Mouse (Mus musculus) MEL (cell line): Measurements from ENCODE around the gene Syn2. TPM values are rescaled to one million over a fixed set of nuclear protein-coding genes. Genes with fewer than 3 reads are reported as not detected.

Source experiments
- DNase-seq: peaks from one replicate; pipeline ENCODE4 v3.0.0; 2011; ENCODE audit warnings: low read depth, low spot score
- H3K27ac ChIP-seq: 2 replicates; pipeline ENCODE4 v1.5.1; 2012; ENCODE audit warnings: low read depth, mild to moderate bottlenecking, control low read depth, low read length, moderate library complexity; ENCODE audit not compliant: control insufficient read depth
- H3K27me3 ChIP-seq, 2 experiments: fragments of 150-350 bp in 1 of 2; sonication (generic) in 1 of 2; 2 replicates each; pipeline ENCODE4 v1.6.1; 2012; ENCODE audit warnings: low read length in 2 of 2, mild to moderate bottlenecking in 2 of 2, improper control_type of control experiment in 1 of 2, moderate library complexity in 1 of 2; ENCODE audit not compliant: insufficient read depth in 2 of 2, control insufficient read depth in 1 of 2
- H3K36me3 ChIP-seq, 2 experiments: 2 replicates each; pipeline ENCODE4 v1.6.1; 2012 to 2014; ENCODE audit warnings: low read length in 2 of 2, improper control_type of control experiment in 1 of 2, inconsistent platforms in 1 of 2, mild to moderate bottlenecking in 1 of 2; ENCODE audit not compliant: insufficient read depth in 2 of 2, control insufficient read depth in 1 of 2
- H3K4me1 ChIP-seq, 2 experiments: fragments of 150-350 bp in 1 of 2; sonication (generic) in 1 of 2; 2 replicates each; pipeline ENCODE4 v1.6.1; 2012; ENCODE audit warnings: low read length in 2 of 2, improper control_type of control experiment in 1 of 2, mild to moderate bottlenecking in 1 of 2; ENCODE audit not compliant: insufficient read depth in 2 of 2, control insufficient read depth in 1 of 2
- H3K4me3 ChIP-seq, 2 experiments: fragments of 150-350 bp in 1 of 2; sonication (generic) in 1 of 2; 2 replicates each; pipeline ENCODE4 v1.5.1; 2012; ENCODE audit warnings: low read depth in 2 of 2, low read length in 2 of 2, mild to moderate bottlenecking in 2 of 2, moderate library complexity in 2 of 2, control low read depth in 1 of 2, improper control_type of control experiment in 1 of 2; ENCODE audit not compliant: control insufficient read depth in 1 of 2, insufficient read depth in 1 of 2
- H3K79me2 ChIP-seq: 2 replicates; pipeline ENCODE4 v1.6.1; 2012; ENCODE audit warnings: mild to moderate bottlenecking, low read length, moderate library complexity; ENCODE audit not compliant: control insufficient read depth, poor library complexity, insufficient read depth
- H3K9ac ChIP-seq: 2 replicates; pipeline ENCODE4 v1.6.1; 2012; ENCODE audit warnings: low read depth, mild to moderate bottlenecking, control low read depth, low read length, moderate library complexity; ENCODE audit not compliant: control insufficient read depth, poor library complexity, severe bottlenecking
- H3K9me3 ChIP-seq: fragments of 150-350 bp; sonication (generic); replicated peaks from 2 replicates; pipeline ENCODE4 v1.6.1; 2012; ENCODE audit warnings: mild to moderate bottlenecking, low read length, improper control_type of control experiment, moderate library complexity; ENCODE audit not compliant: insufficient read depth
- CTCF ChIP-seq, 3 experiments: IDR thresholded peaks in 2 of 3; conservative IDR thresholded peaks in 1 of 3; 2 replicates each; pipeline ENCODE4 v1.5.1; 2011 to 2012; ENCODE audit warnings: low read length in 3 of 3, low read depth in 2 of 3, mild to moderate bottlenecking in 2 of 3, improper control_type of control experiment in 1 of 3, inconsistent platforms in 1 of 3, mixed read lengths in 1 of 3, moderate library complexity in 1 of 3; ENCODE audit not compliant: control insufficient read depth in 1 of 3, insufficient read depth in 1 of 3, poor library complexity in 1 of 3, severe bottlenecking in 1 of 3
- EP300 ChIP-seq, 2 experiments: IDR thresholded peaks; 2 replicates each; pipeline ENCODE4 v1.6.1; 2011; ENCODE audit warnings: improper control_type of control experiment in 2 of 2, low read length in 2 of 2, low read depth in 1 of 2, mild to moderate bottlenecking in 1 of 2
- ETS1 ChIP-seq: IDR thresholded peaks from 2 replicates; pipeline ENCODE4 v1.6.1; 2012; ENCODE audit warnings: low read depth, mild to moderate bottlenecking, inconsistent platforms, low read length, improper control_type of control experiment, moderate library complexity
- GATA1 ChIP-seq: IDR thresholded peaks from 2 replicates; pipeline ENCODE4 v1.6.1; 2011; ENCODE audit warnings: low read depth, low read length, improper control_type of control experiment
- HCFC1 ChIP-seq: IDR thresholded peaks from 2 replicates; pipeline ENCODE4 v1.6.1; 2012; ENCODE audit warnings: low read depth, mild to moderate bottlenecking, inconsistent platforms, low read length, improper control_type of control experiment, moderate library complexity
- JUND ChIP-seq: IDR thresholded peaks from 2 replicates; pipeline ENCODE4 v1.6.1; 2011; ENCODE audit warnings: low read depth, mild to moderate bottlenecking, improper control_type of control experiment, low read length
- KAT2A ChIP-seq: conservative IDR thresholded peaks from 2 replicates; pipeline ENCODE4 v1.6.1; 2012; ENCODE audit warnings: low read depth, low read length, improper control_type of control experiment, inconsistent platforms
- MXI1 ChIP-seq: IDR thresholded peaks from 2 replicates; pipeline ENCODE4 v1.6.1; 2011; ENCODE audit warnings: mild to moderate bottlenecking, low read depth, low read length, improper control_type of control experiment
- MYB ChIP-seq: IDR thresholded peaks from 2 replicates; pipeline ENCODE4 v1.6.1; 2011; ENCODE audit warnings: mild to moderate bottlenecking, low read depth, low read length, improper control_type of control experiment
- NRF1 ChIP-seq: IDR thresholded peaks from 2 replicates; pipeline ENCODE4 v1.6.1; 2014; ENCODE audit warnings: low read depth, mild to moderate bottlenecking, inconsistent platforms, low read length, improper control_type of control experiment, moderate library complexity; ENCODE audit not compliant: poor library complexity, insufficient read depth, severe bottlenecking
- POLR2A ChIP-seq, 2 experiments: IDR thresholded peaks; 2 replicates each; pipeline ENCODE4 v1.6.1; 2011 to 2012; ENCODE audit warnings: low read length in 2 of 2, mild to moderate bottlenecking in 2 of 2, control low read depth in 1 of 2, improper control_type of control experiment in 1 of 2, low read depth in 1 of 2, moderate library complexity in 1 of 2; ENCODE audit not compliant: control insufficient read depth in 1 of 2, insufficient read depth in 1 of 2, poor library complexity in 1 of 2
- POLR2AphosphoS2 ChIP-seq: IDR thresholded peaks from 2 replicates; pipeline ENCODE4 v1.6.1; 2011; ENCODE audit warnings: low read length, improper control_type of control experiment
- POLR2AphosphoS5 ChIP-seq: IDR thresholded peaks from 2 replicates; pipeline ENCODE4 v1.6.1; 2012; ENCODE audit warnings: low read depth, borderline replicate concordance, mild to moderate bottlenecking, inconsistent platforms, low read length, moderate library complexity, mixed read lengths
- RCOR1 ChIP-seq: IDR thresholded peaks from 2 replicates; pipeline ENCODE4 v1.6.1; 2012; ENCODE audit warnings: low read depth, mild to moderate bottlenecking, inconsistent platforms, low read length, improper control_type of control experiment
- SIN3A ChIP-seq: IDR thresholded peaks from 2 replicates; pipeline ENCODE4 v1.6.1; 2012; ENCODE audit warnings: low read length, improper control_type of control experiment, inconsistent platforms
- SMC3 ChIP-seq: IDR thresholded peaks from 2 replicates; pipeline ENCODE4 v1.6.1; 2011; ENCODE audit warnings: low read depth, low read length, improper control_type of control experiment
- TAL1 ChIP-seq: IDR thresholded peaks from 2 replicates; pipeline ENCODE4 v1.6.1; 2012; ENCODE audit warnings: mild to moderate bottlenecking, inconsistent platforms, low read length, moderate library complexity, mixed read lengths
- TCF12 ChIP-seq: IDR thresholded peaks from 2 replicates; pipeline ENCODE4 v1.6.1; 2014; ENCODE audit warnings: low read depth, mild to moderate bottlenecking, inconsistent platforms, low read length, improper control_type of control experiment, moderate library complexity
- UBTF ChIP-seq: IDR thresholded peaks from 2 replicates; pipeline ENCODE4 v1.6.1; 2012; ENCODE audit warnings: low read depth, mild to moderate bottlenecking, inconsistent platforms, low read length, improper control_type of control experiment, moderate library complexity, borderline replicate concordance; ENCODE audit not compliant: insufficient read depth
- USF2 ChIP-seq, 2 experiments: IDR thresholded peaks; 2 replicates each; pipeline ENCODE4 v1.6.1; 2011 to 2012; ENCODE audit warnings: improper control_type of control experiment in 2 of 2, low read length in 2 of 2, borderline replicate concordance in 1 of 2, inconsistent platforms in 1 of 2, low read depth in 1 of 2, mild to moderate bottlenecking in 1 of 2; ENCODE audit not compliant: insufficient read depth in 1 of 2
- ZC3H11A ChIP-seq: IDR thresholded peaks from 2 replicates; pipeline ENCODE4 v1.6.1; 2012; ENCODE audit warnings: low read depth, mild to moderate bottlenecking, inconsistent platforms, low read length, improper control_type of control experiment
- ZMIZ1 ChIP-seq: IDR thresholded peaks from 2 replicates; pipeline ENCODE4 v1.6.1; 2012; ENCODE audit warnings: low read depth, mild to moderate bottlenecking, inconsistent platforms, low read length, improper control_type of control experiment, moderate library complexity
- ZNF384 ChIP-seq: IDR thresholded peaks from 2 replicates; pipeline ENCODE4 v1.6.1; 2012; ENCODE audit warnings: low read depth, mild to moderate bottlenecking, inconsistent platforms, low read length, improper control_type of control experiment
- polyA plus RNA-seq, 2 experiments: library from polyadenylated mRNA; stranded (reverse) in 1 of 2; unstranded in 1 of 2; fragments of >175 nt in 1 of 2; fragments of >200 nt in 1 of 2; gene quantifications; 2 replicates each; pipeline versions ENCODE4 v1.2.1 to v1.2.4; 2012; ENCODE audit warnings: low replicate concordance in 2 of 2, low read depth in 1 of 2; ENCODE audit not compliant: insufficient read length in 2 of 2, insufficient read depth in 1 of 2, missing spikeins in 1 of 2
- total RNA-seq: library from RNA; depleted of rRNA; stranded (reverse); fragments of 300-350 nt; gene quantifications from 2 replicates; pipeline ENCODE4 v1.2.3, GENCODE M21; 2012

The Syn2 gene
- total and polyA plus RNA-seq, 3 experiments, result not detected

GRCm38 (mm10) chr6:115291068-115291467 is 156.4 kb downstream of the Syn2 start:
- TF ChIP-seq USF2 (IDR thresholded peaks at IDR 0.05; ENCODE audit: borderline replicate concordance in 1 of 2, insufficient read depth in 1 of 2, low read depth in 1 of 2, low read length in 2 of 2), result no peak
- no peak for TF ChIP-seq POLR2AphosphoS2
- no peak for TF ChIP-seq MYB
- no peak for TF ChIP-seq EP300 (IDR thresholded peaks at IDR 0.05; ENCODE audit: low read depth in 1 of 2, low read length in 2 of 2)
- no peak for TF ChIP-seq HCFC1
- no peak for TF ChIP-seq ZNF384
- TF ChIP-seq MXI1, result no peak
- no peak for TF ChIP-seq SIN3A
- no peak for TF ChIP-seq JUND
- no peak for TF ChIP-seq ZMIZ1
- no peak for TF ChIP-seq KAT2A
- TF ChIP-seq UBTF, result no peak
- no peak for TF ChIP-seq ZC3H11A
- TF ChIP-seq TAL1, result no peak
- no peak for TF ChIP-seq TCF12
- TF ChIP-seq ETS1, result no peak
- no peak for TF ChIP-seq NRF1
- TF ChIP-seq RCOR1, result no peak
- Histone ChIP-seq H3K4me1 (no peaks in the 10 kb centered on the region), H3K9me3 (no peaks in the 10 kb centered on the region), H3K27ac (no peak overlapping the region), H3K9ac (no peak overlapping the region), H3K36me3 (no peaks in the 10 kb centered on the region), H3K79me2 (no peaks in the 10 kb centered on the region), H3K27me3 (peaks cover 0 to 2% of the 10 kb centered on the region in 2 experiments; a peak in 2 of 4 replicates), H3K4me3 (no peak overlapping the region)
- DNase-seq, result no peak

DNA sequence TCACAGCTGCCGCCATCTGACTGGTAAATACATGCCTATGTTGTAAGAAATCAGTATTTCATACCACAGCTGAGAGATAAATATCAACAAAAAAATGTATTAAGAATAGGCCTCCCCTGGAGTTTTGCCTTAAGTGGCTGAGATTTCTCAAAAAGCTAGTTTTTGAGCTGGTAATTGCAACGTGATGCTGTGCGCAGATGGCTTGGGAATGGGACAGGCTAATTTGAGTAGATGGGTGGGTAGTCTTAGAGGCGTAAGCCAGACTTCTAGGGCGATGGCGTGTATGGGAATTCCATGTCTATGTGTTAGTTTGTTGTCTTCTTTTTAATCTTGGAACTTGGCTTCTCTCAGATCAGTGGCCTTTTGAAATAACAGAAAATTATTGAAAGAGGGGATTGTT is 157.1 kb downstream of the Syn2 start:
- H3K9ac ChIP-seq, result no peak overlapping the region
- DNase-seq, result no peak
- no peaks in the 10 kb centered on the region for H3K79me2 ChIP-seq
- no peaks in the 10 kb centered on the region for H3K4me1 ChIP-seq
- H3K4me3 ChIP-seq, result no peak overlapping the region
- H3K27ac ChIP-seq, result no peak overlapping the region
- H3K9me3 ChIP-seq, result no peaks in the 10 kb centered on the region
- H3K36me3 ChIP-seq, result no peaks in the 10 kb centered on the region
- H3K27me3 ChIP-seq, result no peaks in the 10 kb centered on the region; a peak in 2 of 4 replicates
- no peak for TF ChIP-seq POLR2AphosphoS5
- TF ChIP-seq CTCF (IDR thresholded peaks at IDR 0.05 in 2 of 3, conservative IDR thresholded peaks at IDR 0.05 in 1 of 3; ENCODE audit: control insufficient read depth in 1 of 3, insufficient read depth in 1 of 3, low read depth in 2 of 3, low read length in 3 of 3, poor library complexity in 1 of 3, severe bottlenecking in 1 of 3), result no peak
- TF ChIP-seq ZMIZ1, result no peak
- no peak for TF ChIP-seq RCOR1
- no peak for TF ChIP-seq POLR2A (IDR thresholded peaks at IDR 0.05; ENCODE audit: control insufficient read depth in 1 of 2, insufficient read depth in 1 of 2, low read depth in 1 of 2, low read length in 2 of 2, poor library complexity in 1 of 2)
- no peak for TF ChIP-seq GATA1
- TF ChIP-seq ZNF384, result no peak
- TF ChIP-seq MYB, result no peak
- TF ChIP-seq SMC3, result no peak
- TF ChIP-seq, all 39 proteins: peak for 0
